8 mouse cellular contexts compared by ENCODE assay signal in the genomic region with DNA sequence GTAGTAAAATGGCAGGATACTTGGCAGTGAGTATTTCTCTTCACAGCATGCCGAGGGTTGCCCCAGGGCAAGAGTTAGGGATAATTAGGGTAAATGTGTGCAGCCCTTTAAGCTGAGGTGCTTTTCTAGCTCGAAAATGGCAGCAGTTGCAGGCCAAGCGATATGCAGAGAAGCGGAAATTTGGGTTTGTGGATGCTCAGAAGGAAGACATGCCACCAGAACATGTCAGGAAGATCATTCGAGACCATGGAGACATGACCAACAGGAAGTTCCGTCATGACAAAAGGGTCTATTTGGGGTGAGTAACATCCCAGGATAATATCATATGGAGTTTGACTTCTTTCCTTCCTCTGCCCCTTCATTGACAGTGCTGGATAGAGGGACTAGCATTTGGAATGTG. TPM values are rescaled to one million over a fixed set of nuclear protein-coding genes. Genes with fewer than 3 reads are reported as not detected.
DNase-seq lines count a peak whose midpoint lies in the region; ATAC-seq and TF ChIP-seq lines count a peak whose summit lies in the region.

No protein-coding gene starts in this region.

- DNase-seq in cerebellum, adult 2 months = no peak
- peak; percentile 17 for DNase-seq in retina, postnatal 1 day
- DNase-seq in retina, embryonic 14.5 days (ENCODE audit: low spot score) = no peak
- DNase-seq in limb, embryonic 14.5 days (ENCODE audit: low spot score) = no peak
- no peak for DNase-seq in stomach, postnatal 0 days (ENCODE audit: low spot score)
- DNase-seq in ovary, postnatal 10 days (ENCODE audit: low spot score) = no peak

- no peak for TF ChIP-seq POLR2A in cerebellum, adult 2 months (IDR thresholded peaks at IDR 0.05; ENCODE audit: borderline replicate concordance, insufficient read depth, low read length)
- TF ChIP-seq POLR2A in limb, embryonic 14.5 days (IDR thresholded peaks at IDR 0.05; ENCODE audit: borderline replicate concordance, extremely low read depth, insufficient read depth, insufficient read length) = no peak

- no peak for ATAC-seq in cerebellum, adult (ENCODE audit: insufficient number of reproducible peaks, low FRiP score, low TSS enrichment)
- ATAC-seq in limb, embryonic 14.5 days (ENCODE audit: low FRiP score, low read depth) = no peak
- no peak for ATAC-seq in stomach, postnatal 0 days (ENCODE audit: low FRiP score, low TSS enrichment)
- ATAC-seq in megakaryocyte-erythroid progenitor cell, adult 5-6 weeks (replicated peaks; ENCODE audit: low FRiP score, low TSS enrichment, poor library complexity, severe bottlenecking) = no peak

- H3K9me3 ChIP-seq in limb, embryonic 14.5 days (ENCODE audit: control insufficient read depth, low read length) = no peaks in the 10 kb centered on the region
- H3K9me3 ChIP-seq in stomach, postnatal 0 days (ENCODE audit: control insufficient read depth, low read length) = no peaks in the 10 kb centered on the region

- H3K36me3 ChIP-seq in limb, embryonic 14.5 days (ENCODE audit: control insufficient read depth, insufficient read depth, low read length) = peaks cover 44% of the 10 kb centered on the region
- peaks cover 31% of the 10 kb centered on the region for H3K36me3 ChIP-seq in stomach, postnatal 0 days (ENCODE audit: control insufficient read depth, insufficient read depth, low read length)

- 36% methylated on average over 6 of the region's 6 CpGs for WGBS in cerebellum, adult 2 months
- 36% methylated on average over 6 of the region's 6 CpGs for WGBS in limb, embryonic 14.5 days
- 31% methylated on average over 6 of the region's 6 CpGs for whole genome bisulfite sequencing in stomach, postnatal 0 days

- H3K27ac ChIP-seq in cerebellum, adult 2 months (ENCODE audit: insufficient read depth, low read length) = no peak overlapping the region
- H3K27ac ChIP-seq in limb, embryonic 14.5 days (replicated peaks; ENCODE audit: low read depth, low read length) = no peak overlapping the region
- peak overlapping the region; percentile 84 for H3K27ac ChIP-seq in stomach, postnatal 0 days (replicated peaks)

- TF ChIP-seq EP300 in stomach, postnatal 0 days (optimal IDR thresholded peaks at IDR 0.05) = no peak

- TF ChIP-seq CTCF in cerebellum, adult 2 months (IDR thresholded peaks at IDR 0.05; ENCODE audit: borderline replicate concordance, insufficient read depth, low read depth, low read length) = no peak
- no peak for TF ChIP-seq CTCF in stomach, postnatal 0 days (IDR thresholded peaks at IDR 0.05; ENCODE audit: low read depth)

- H3K4me3 ChIP-seq in cerebellum, adult 2 months (replicated peaks; ENCODE audit: insufficient read depth, low read depth, low read length) = peak overlapping the region; percentile 77
- H3K4me3 ChIP-seq in limb, embryonic 14.5 days (replicated peaks; ENCODE audit: low read length) = peak overlapping the region; percentile 88
- H3K4me3 ChIP-seq in stomach, postnatal 0 days (ENCODE audit: low read depth, low read length) = peak overlapping the region; percentile 98

- H3K4me1 ChIP-seq in cerebellum, adult 2 months (ENCODE audit: control insufficient read depth, insufficient read depth, low read length) = peaks cover 4% of the 10 kb centered on the region; the same call in 1 of the 2 replicates
- H3K4me1 ChIP-seq in limb, embryonic 14.5 days (ENCODE audit: control insufficient read depth, insufficient read depth, low read length) = peaks cover 7% of the 10 kb centered on the region
- peaks cover 6% of the 10 kb centered on the region for H3K4me1 ChIP-seq in stomach, postnatal 0 days (replicated peaks; ENCODE audit: control insufficient read depth, insufficient read depth)

- H3K4me2 ChIP-seq in limb, embryonic 14.5 days (replicated peaks; ENCODE audit: low read depth, low read length, severe bottlenecking) = peak overlapping the region; percentile 71
- H3K4me2 ChIP-seq in stomach, postnatal 0 days (replicated peaks; ENCODE audit: low read depth) = peak overlapping the region; percentile 85

- no peaks in the 10 kb centered on the region for H3K27me3 ChIP-seq in cerebellum, adult 2 months (ENCODE audit: control insufficient read depth, insufficient read depth, low read length)
- no peaks in the 10 kb centered on the region for H3K27me3 ChIP-seq in limb, embryonic 14.5 days (ENCODE audit: control insufficient read depth, insufficient read depth, low read length)
- H3K27me3 ChIP-seq in stomach, postnatal 0 days (ENCODE audit: control insufficient read depth, insufficient read depth, low read length) = no peaks in the 10 kb centered on the region

- H3K9ac ChIP-seq in limb, embryonic 14.5 days (ENCODE audit: low read depth, low read length, severe bottlenecking) = peak overlapping the region; percentile 97
- H3K9ac ChIP-seq in stomach, postnatal 0 days (ENCODE audit: low read length) = peak overlapping the region; percentile 98

RNA-seq across cellular contexts. Expression of a gene that starts 0.9 kb away (rescaled TPM):
- 110 and 123 TPM in 2 replicates for polyA plus RNA-seq in cerebellum, adult 2 months (2012; rRNA removed)
- 123 and 136 TPM in 2 replicates for polyA plus RNA-seq in limb, embryonic 14.5 days (2012; rRNA removed)
- polyA plus RNA-seq in limb, embryonic 14.5 days (2014; fragmentation: Nextera tagmentation; extraction: Ambion mirVana) = 85.9 and 92.5 TPM in 2 replicates
- polyA plus RNA-seq in stomach, postnatal 0 days (2015; fragmentation: Nextera tagmentation; extraction: Ambion mirVana) = 15.8 and 16.0 TPM in 2 replicates
- total RNA-seq in megakaryocyte-erythroid progenitor cell, adult 5-6 weeks (2014; fragmentation: Nextera tagmentation) = 160 and 198 TPM in 2 replicates
- total RNA-seq in megakaryocyte-erythroid progenitor cell, adult 5-6 weeks (2017) = 118 and 144 TPM in 2 replicates

RNA-seq across cellular contexts. Expression of a gene that starts 22.4 kb away (rescaled TPM):
- polyA plus RNA-seq in cerebellum, adult 2 months (2012; rRNA removed) = 5.4 and 5.7 TPM in 2 replicates
- polyA plus RNA-seq in limb, embryonic 14.5 days (2012; rRNA removed) = 0.98 and 0.99 TPM in 2 replicates
- 0.36 and 0.58 TPM in 2 replicates for polyA plus RNA-seq in limb, embryonic 14.5 days (2014; fragmentation: Nextera tagmentation; extraction: Ambion mirVana)
- 2.7 and 3.5 TPM in 2 replicates for polyA plus RNA-seq in stomach, postnatal 0 days (2015; fragmentation: Nextera tagmentation; extraction: Ambion mirVana)
- 1.5 TPM in 1 of 2 replicates, not detected in the other for total RNA-seq in megakaryocyte-erythroid progenitor cell, adult 5-6 weeks (2014; fragmentation: Nextera tagmentation)
- 0.72 TPM in 1 of 2 replicates, not detected in the other for total RNA-seq in megakaryocyte-erythroid progenitor cell, adult 5-6 weeks (2017)

RNA-seq across cellular contexts. Expression of a gene that starts 25.8 kb away (rescaled TPM):
- polyA plus RNA-seq in cerebellum, adult 2 months (2012; rRNA removed) = 3.3 and 3.4 TPM in 2 replicates
- polyA plus RNA-seq in limb, embryonic 14.5 days (2012; rRNA removed) = 8.5 and 11.2 TPM in 2 replicates
- 5.4 and 6.0 TPM in 2 replicates for polyA plus RNA-seq in limb, embryonic 14.5 days (2014; fragmentation: Nextera tagmentation; extraction: Ambion mirVana)
- 2.8 and 2.9 TPM in 2 replicates for polyA plus RNA-seq in stomach, postnatal 0 days (2015; fragmentation: Nextera tagmentation; extraction: Ambion mirVana)
- total RNA-seq in megakaryocyte-erythroid progenitor cell, adult 5-6 weeks (2014; fragmentation: Nextera tagmentation) = 1.0 TPM in 1 of 2 replicates, not detected in the other
- total RNA-seq in megakaryocyte-erythroid progenitor cell, adult 5-6 weeks (2017) = 0.65 TPM in 1 of 2 replicates, not detected in the other

RNA-seq across cellular contexts. Expression of a gene that starts 26.0 kb away (rescaled TPM):
- polyA plus RNA-seq in cerebellum, adult 2 months (2012; rRNA removed) = 0.56 and 0.70 TPM in 2 replicates
- 15.0 and 15.5 TPM in 2 replicates for polyA plus RNA-seq in limb, embryonic 14.5 days (2012; rRNA removed)
- 19.5 and 25.2 TPM in 2 replicates for polyA plus RNA-seq in limb, embryonic 14.5 days (2014; fragmentation: Nextera tagmentation; extraction: Ambion mirVana)
- 16.0 and 17.2 TPM in 2 replicates for polyA plus RNA-seq in stomach, postnatal 0 days (2015; fragmentation: Nextera tagmentation; extraction: Ambion mirVana)
- 13.8 and 19.9 TPM in 2 replicates for total RNA-seq in megakaryocyte-erythroid progenitor cell, adult 5-6 weeks (2014; fragmentation: Nextera tagmentation)
- 9.5 and 14.7 TPM in 2 replicates for total RNA-seq in megakaryocyte-erythroid progenitor cell, adult 5-6 weeks (2017)

RNA-seq across cellular contexts. Expression of a gene that starts 33.0 kb away (rescaled TPM):
- 15.1 and 15.3 TPM in 2 replicates for polyA plus RNA-seq in cerebellum, adult 2 months (2012; rRNA removed)
- 9.0 and 10.4 TPM in 2 replicates for polyA plus RNA-seq in limb, embryonic 14.5 days (2012; rRNA removed)
- 6.6 and 6.8 TPM in 2 replicates for polyA plus RNA-seq in limb, embryonic 14.5 days (2014; fragmentation: Nextera tagmentation; extraction: Ambion mirVana)
- polyA plus RNA-seq in stomach, postnatal 0 days (2015; fragmentation: Nextera tagmentation; extraction: Ambion mirVana) = 2.6 and 2.7 TPM in 2 replicates
- total RNA-seq in megakaryocyte-erythroid progenitor cell, adult 5-6 weeks (2014; fragmentation: Nextera tagmentation) = 24.6 and 32.2 TPM in 2 replicates
- 7.1 and 23.4 TPM in 2 replicates for total RNA-seq in megakaryocyte-erythroid progenitor cell, adult 5-6 weeks (2017)
